Mouse (Mus musculus) central nervous system, embryonic 18 days (tissue): ENCODE measurements around the gene Olfr952. TPM values are rescaled to one million over a fixed set of nuclear protein-coding genes. Genes with fewer than 3 reads are reported as not detected.

Source experiments
- polyA plus RNA-seq: library from polyadenylated mRNA; depleted of rRNA; stranded (reverse); fragments of >200 nt; gene quantifications from 2 replicates; pipeline ENCODE4 v1.2.3, GENCODE M21; 2012; rRNA removed

Gene Olfr952
- not detected in 2 replicates for polyA plus RNA-seq

GRCm38 (mm10) chr9:39427048-39427447 is at the start of gene Olfr952:
TSS of gene Olfr952 (minus strand) at chr9:39427148.

GRCm38 (mm10) chr9:39471844-39472243 is 44.9 kb upstream of the Olfr952 start, which contains the start of gene Olfr955:
TSS of gene Olfr955 (minus strand) at chr9:39471944.

GRCm38 (mm10) chr9:39456401-39456800 is 29.5 kb upstream of the Olfr952 start, which contains the start of gene Olfr954:
TSS of gene Olfr954 (plus strand) at chr9:39456701.

GRCm38 (mm10) chr9:39387110-39387509 is 39.8 kb downstream of the Olfr952 start, which contains the start of gene Olfr951:
TSS of gene Olfr951 (plus strand) at chr9:39387410.

Other genes starting within 250 kb of the Olfr952 start
- gene Olfr944, start 225.2 kb downstream of the Olfr952 start, polyA plus RNA-seq: not detected in 2 replicates
- gene Olfr1537, start 177.2 kb downstream of the Olfr952 start, polyA plus RNA-seq: not detected in 2 replicates
- gene Olfr945, start 150.3 kb downstream of the Olfr952 start, polyA plus RNA-seq: not detected in 2 replicates
- not detected in 2 replicates for gene Olfr948, start 101.1 kb downstream of the Olfr952 start, polyA plus RNA-seq
- gene Olfr951, start 39.7 kb downstream of the Olfr952 start, polyA plus RNA-seq: not detected in 2 replicates
- gene Olfr954, start 29.6 kb upstream of the Olfr952 start, polyA plus RNA-seq: not detected in 2 replicates
- gene Olfr955, start 44.8 kb upstream of the Olfr952 start, polyA plus RNA-seq: not detected in 2 replicates
- not detected in 2 replicates for gene Olfr44, start 66.8 kb upstream of the Olfr952 start, polyA plus RNA-seq
- not detected in 2 replicates for gene Olfr957, start 88.7 kb upstream of the Olfr952 start, polyA plus RNA-seq
- not detected in 2 replicates for gene Olfr958, start 126.9 kb upstream of the Olfr952 start, polyA plus RNA-seq
- gene Olfr959, start 148.4 kb upstream of the Olfr952 start, polyA plus RNA-seq: 0.05 and 0.07 TPM in 2 replicates
- gene AW551984, start 177.3 kb upstream of the Olfr952 start, polyA plus RNA-seq: 113 and 134 TPM in 2 replicates
- gene Olfr148, start 183.5 kb upstream of the Olfr952 start, polyA plus RNA-seq: not detected in 2 replicates
- gene Olfr960, start 194.2 kb upstream of the Olfr952 start, polyA plus RNA-seq: not detected in 2 replicates
- not detected in 2 replicates for gene Olfr961, start 217.9 kb upstream of the Olfr952 start, polyA plus RNA-seq
- not detected in 2 replicates for gene Olfr963, start 240.1 kb upstream of the Olfr952 start, polyA plus RNA-seq